Mouse (Mus musculus): Measurements from ENCODE around the gene Tmem42. TPM values are rescaled to one million over a fixed set of nuclear protein-coding genes. Genes with fewer than 3 reads are reported as not detected.

Gene Tmem42
- 10 to 100 TPM; 12.1 to 12.4 TPM for total RNA-seq (2021)
- long read RNA-seq, experiment 1, transcript Tmem42-201 (3 exons, 1,041 nt): major isoform, 35 of 37 reads
- long read RNA-seq, experiment 1, partial matches to known transcripts: 0 of 37 reads
- long read RNA-seq, experiment 1, other reads (novel, unspliced or antisense): 1 of 37 reads
- long read RNA-seq, experiment 2, transcript Tmem42-201 (3 exons, 1,041 nt): major isoform, 19 of 21 reads
- long read RNA-seq, experiment 2, partial matches to known transcripts: 0 of 21 reads
- long read RNA-seq, experiment 2, other reads (novel, unspliced or antisense): 1 of 21 reads

DNA sequence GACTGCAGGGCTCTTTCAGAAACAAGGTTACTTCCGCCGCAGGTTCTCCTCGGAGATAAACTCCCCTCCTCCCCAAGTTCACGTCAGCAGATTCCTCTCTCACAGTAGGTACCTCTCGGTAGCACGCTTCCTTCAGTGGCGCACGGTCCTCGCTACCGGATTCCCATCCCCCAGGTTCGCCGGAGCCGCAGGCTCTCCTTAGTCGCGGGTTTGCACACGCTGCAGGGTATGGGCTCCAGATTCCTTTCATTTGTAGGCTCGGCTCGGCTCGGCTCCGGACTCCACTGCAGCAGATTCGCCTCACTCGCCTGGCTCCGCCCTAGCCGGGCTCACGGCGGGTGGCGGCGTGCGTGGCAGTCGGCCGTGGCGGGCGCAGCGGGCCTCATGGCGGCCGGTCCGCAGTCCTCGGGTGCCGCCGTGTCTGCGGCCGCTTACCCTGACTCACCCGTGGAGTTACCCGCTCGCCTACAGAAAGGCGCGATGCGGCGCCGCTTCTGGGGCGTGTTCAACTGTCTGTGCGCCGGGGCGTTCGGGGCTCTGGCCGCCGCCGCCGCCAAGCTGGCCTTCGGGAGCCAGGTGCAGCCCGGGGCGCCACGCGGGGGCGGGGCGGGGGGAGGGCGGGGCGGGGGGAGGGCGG, at the start of gene Tmem42:
TSS of gene Tmem42 (plus strand) at position 332 of the 637 bp plus-strand sequence.
- peak; percentile 86 to 90 for DNase-seq

DNA sequence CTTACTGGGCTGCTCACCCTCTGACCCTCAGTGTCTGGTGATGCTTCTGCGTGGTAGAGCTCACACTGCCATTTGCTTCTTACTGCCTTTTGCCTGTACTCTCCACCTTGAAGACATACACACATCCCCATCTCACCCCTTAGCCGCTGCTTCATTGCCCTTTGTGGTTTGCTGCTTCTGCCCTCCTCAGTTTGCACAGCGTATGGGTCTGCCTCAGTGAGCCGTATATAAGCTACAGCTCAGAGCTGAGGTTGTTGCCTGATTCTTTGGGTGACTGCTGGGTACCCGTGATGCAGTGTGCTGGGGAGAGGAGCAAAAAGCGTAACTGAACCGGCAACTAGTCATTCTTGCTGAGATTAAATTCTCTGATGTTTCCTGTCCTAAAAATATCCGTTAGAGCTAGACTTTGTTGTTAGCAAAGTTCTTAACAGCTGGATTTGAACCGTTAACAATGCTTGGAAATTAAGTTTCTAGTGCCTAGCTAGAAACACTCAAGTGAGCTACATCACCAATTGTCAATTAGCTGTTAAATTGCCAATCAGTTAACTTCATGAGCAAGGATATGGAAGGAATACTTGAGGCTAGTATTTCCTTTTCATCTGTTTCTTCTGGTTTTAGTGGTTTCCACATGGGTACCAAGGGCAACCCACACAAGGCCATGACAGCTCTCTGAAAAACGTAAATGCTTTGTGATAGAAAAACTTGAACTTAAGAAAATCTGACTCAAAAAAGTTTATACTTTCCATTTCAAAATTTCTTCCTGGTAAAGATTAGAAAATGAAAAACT, 22.5 kb upstream of the Tmem42 start:
- DNase-seq: no peak

DNA sequence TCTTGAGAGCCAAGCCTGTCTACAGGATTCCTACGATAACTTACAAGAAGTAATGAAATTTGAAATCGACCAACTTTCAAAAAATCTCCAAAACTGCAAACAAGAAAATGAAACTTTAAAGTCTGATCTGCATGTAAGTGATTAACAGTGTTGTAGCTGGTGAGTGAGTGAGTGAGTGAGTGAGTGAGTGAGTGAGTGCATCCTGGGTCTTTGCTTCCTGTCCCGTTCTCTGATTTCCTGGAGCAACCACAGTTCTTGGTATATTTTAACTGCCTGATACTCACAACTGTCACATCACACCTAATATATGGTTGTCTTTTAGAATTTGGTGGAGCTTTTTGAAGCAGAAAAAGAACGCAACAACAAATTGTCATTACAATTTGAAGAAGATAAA, 21.9 kb upstream of the Tmem42 start:
- DNase-seq: no peak

DNA sequence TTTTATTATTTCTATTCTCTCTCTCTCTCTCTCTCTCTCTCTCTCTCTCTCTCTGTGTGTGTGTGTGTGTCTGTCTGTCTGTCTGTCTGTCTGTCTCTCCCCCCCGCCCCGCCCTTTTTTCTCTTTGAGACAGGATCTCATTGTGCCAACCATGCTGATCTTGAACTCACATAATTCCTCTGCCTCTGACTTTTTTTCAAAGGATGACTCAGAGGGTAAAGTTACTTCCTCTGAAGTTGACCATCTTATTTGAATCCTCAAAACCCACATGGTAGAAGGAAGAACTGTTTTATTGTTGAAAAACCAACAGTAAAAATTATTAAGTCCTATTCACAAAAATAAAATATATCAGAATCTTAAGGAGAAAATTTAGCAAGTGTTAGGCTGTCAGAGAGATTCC, 16.4 kb upstream of the Tmem42 start:
- DNase-seq: no peak

DNA sequence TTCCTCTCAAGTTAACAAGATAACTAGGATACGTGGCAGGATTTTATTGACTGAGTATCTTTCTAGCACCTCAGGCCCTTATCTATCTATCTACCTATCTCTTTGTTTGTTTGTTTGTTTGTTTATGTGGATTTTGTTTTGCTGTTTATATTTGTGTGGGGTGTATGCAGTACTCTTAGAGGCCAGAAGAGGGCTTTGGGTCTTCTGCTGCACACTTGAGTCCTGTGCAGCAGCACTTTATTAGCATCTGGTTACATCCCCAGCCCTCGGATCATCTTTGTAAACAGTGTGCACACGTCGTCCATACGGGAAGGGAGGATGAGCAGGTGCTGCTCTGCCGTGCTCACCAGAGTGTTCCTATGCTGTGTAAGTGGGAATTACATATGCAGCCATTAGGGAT, 15.1 kb upstream of the Tmem42 start:
- DNase-seq: no peak

DNA sequence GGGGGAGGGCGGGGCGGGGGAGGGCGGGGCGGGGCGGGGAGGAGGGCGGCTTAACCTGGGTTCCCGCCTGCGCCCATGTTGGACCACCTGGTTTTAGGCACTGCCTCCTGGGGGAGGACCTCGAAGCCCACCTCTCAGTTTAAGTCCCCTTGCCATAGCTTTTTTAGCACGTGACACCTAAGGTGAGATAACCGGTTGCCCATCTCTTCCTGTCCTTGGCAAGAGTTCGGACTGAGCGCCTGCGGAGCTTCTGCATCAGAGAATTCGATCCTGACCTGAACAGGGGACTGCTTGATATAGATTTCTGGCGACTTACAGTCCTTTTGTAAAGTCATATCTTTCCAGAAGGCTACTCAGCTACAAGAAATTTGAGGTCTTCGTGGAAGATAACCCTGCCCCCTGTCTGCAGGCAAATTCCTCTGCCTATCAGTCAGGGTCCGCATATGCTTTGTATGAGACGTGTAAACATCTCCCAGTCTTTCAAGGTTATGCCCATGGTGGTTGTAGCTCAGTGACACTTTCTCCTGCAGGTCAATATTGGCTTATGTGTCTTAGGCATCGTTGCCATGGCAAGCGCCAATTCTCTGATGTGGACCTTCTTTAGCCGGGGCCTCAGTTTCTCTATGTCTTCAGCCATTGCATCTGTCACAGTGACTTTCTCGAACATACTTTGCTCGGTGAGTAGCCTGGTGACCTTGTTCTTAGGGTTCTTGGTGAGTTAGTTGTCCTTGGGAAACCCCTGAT, 682 bp downstream of the Tmem42 start:
- peak in 1 of 2 experiments; percentile 60 for DNase-seq

DNA sequence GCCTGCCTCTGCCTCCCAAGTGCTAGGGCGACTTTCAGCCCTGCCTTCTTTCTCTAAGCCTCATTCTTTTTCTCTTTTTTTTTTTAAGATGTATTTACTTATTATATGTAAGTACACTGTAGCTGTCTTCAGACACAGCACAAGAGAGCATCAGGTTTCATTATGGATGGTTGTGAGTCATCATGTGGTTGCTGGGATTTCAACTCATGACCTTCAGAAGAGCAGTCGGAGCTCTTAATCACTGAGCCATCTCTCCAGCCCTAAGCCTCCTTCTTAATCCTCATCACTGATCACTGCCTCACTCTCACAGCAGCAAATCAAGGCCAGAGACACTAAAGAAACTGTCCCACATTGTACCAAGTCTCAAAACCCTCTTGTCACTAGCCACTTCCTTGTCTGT, 3.1 kb downstream of the Tmem42 start:
- no peak for DNase-seq

DNA sequence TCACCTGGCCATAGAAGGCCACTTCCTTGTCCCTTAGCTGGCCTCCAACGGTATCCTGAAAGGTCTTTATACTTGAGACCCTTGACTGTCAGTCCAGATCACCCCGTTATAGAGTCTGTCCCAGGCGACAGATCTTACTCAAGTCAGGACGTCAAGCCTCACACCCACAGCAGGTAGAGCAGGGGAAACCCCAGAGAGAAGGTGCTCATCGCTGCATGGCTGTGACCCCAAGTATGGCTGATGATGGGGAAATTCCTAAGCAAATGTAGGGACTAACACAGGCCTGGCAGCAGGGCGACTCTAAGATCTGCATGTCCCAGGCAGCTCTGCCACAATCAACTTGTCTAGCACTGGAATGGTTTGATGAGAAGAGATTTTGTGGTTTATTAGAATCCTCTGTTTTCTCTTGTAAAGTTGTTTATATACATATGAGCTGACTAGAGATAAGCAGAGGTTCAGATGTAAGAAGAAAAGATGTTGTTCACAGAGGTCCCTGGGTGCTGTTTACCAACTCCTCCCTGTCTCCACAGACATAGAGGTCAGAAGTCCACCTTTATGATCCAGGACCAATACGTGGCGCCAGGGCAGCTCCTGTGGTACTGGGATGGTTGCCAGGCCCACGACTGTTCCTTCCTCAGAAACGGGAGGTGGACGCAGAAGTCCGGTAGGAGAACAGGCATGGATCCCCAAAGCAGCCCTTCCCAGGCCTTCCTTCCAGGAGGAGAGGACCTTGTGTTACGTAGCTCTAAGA, 10.5 kb downstream of the Tmem42 start:
- no peak for DNase-seq

DNA sequence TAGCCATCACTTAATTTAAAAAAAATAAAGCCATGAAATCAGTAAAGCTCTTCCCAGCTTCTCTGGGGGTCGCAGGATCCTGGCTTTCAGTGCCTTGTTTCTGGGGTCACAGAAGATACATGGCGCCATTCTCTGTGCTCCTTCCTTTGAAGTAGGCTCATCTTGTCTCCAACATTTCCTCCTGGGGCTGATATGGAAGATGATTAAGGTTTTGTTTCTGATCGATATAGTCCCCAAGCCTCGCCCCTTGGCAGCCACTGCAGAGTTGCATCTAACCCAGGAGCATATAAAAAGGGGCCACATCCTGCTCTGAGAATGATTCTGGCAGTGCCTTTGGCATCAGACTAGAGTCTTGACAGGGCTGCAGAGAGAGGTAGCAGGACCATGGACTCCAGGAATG, 13.3 kb downstream of the Tmem42 start, which contains the start of gene Tgm4:
TSS of gene Tgm4 (plus strand) at position 301 of the 400 bp plus-strand sequence.
- no peak for DNase-seq

DNA sequence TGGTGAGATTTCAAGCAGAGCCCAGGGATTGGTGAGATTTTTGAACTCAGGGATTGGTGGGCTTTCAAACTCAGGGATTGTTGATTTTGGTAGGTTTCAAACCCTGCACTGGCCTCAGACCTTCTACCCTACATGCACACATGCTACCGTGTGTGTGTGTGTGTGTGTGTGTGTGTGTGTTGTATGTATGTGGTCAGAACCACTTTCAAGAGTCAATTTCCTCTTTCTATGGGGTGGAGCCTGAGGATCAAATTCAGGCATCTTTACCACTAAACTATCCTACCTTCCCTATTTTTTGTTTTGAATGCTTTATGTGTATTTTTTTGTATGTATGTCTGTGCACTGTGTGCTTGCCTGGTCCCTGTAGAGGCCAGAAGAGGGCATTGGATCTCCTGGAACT, 26.5 kb downstream of the Tmem42 start:
- no peak for DNase-seq

DNA sequence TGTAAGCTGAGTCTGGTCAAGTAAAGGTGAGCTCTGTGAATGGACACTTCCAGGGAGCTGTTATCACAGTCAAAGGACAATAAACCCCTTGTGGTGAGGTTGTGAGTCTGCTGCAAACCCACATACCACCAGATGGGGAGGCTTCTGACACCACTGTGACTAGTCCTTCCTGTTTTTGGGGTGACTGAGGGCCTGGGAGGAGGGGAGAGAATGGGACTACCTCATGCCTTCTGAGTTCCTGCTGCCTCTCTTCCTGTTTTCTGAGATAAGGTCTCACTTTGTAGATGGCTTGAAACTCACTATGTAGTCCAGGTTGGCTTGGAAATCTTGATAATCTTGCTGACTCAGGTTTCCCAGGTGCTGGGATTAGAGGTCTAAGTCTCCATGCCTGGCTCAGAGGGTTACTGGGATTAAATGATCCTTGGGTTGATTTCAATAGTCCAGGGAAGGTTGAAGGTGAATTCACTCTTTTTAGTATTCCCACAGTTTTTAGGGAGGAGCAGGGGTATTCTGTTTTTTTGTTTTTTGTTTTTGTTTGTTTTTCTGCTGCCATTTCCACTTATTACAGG, 37.7 kb downstream of the Tmem42 start:
- DNase-seq: no peak

DNA sequence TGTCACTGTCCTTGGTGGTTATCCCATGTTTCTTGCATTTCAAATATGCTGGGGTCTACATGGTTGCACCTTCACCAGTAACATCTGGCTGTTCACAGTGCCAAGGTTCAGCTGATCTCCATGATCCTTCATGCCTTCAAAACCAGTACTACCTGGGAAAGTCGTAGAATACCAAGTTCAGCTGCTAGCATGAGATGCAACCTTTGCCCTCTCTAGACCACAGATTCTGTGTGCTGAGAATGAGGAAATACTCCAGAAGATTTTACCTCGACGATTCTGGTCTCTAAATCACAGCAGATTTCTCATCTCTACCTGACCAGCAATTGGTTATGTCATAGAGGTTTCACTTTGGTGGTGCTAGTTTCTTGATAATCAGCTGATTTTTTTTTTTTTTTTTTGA, 39.0 kb downstream of the Tmem42 start:
- DNase-seq: no peak

Other genes starting within 250 kb of the Tmem42 start
- gene Tcaim, start 215.8 kb upstream of the Tmem42 start, total RNA-seq (2021): 10 to 100 TPM; 45.2 to 47.6 TPM
- not detected for gene Gm35549, start 177.3 kb upstream of the Tmem42 start, total RNA-seq (2021)
- gene Zfp445, start 155.3 kb upstream of the Tmem42 start, total RNA-seq (2021): 10 to 100 TPM; 55.1 to 62.7 TPM
- gene Zkscan7, start 135.6 kb upstream of the Tmem42 start, total RNA-seq (2021): 1 to 10 TPM; 6.3 to 6.8 TPM
- 1 to 10 TPM; 1.0 to 1.1 TPM for gene Zfp105, start 98.3 kb upstream of the Tmem42 start, total RNA-seq (2021)
- gene 1110059G10Rik, start 70.3 kb upstream of the Tmem42 start, total RNA-seq (2021): 10 to 100 TPM; 15.4 to 16.6 TPM
- gene Kif15, start 70.3 kb upstream of the Tmem42 start, total RNA-seq (2021): under 1 TPM; 0.67 to 0.77 TPM
- gene Tgm4, start 13.4 kb downstream of the Tmem42 start, total RNA-seq (2021): not detected
- gene Zdhhc3, start 91.9 kb downstream of the Tmem42 start, total RNA-seq (2021): 10 to 100 TPM; 38.7 to 39.7 TPM
- gene Exosc7, start 91.9 kb downstream of the Tmem42 start, total RNA-seq (2021): 10 to 100 TPM; 30.3 to 31.3 TPM
- gene Clec3b, start 129.6 kb downstream of the Tmem42 start, total RNA-seq (2021): 10 to 100 TPM; 39.9 to 51.1 TPM
- under 1 TPM; 0.17 to 0.36 TPM for gene Cdcp1, start 194.7 kb downstream of the Tmem42 start, total RNA-seq (2021)
- 1 to 10 TPM; 4.5 to 6.5 TPM for gene Tmem158, start 239.4 kb downstream of the Tmem42 start, total RNA-seq (2021)